9 mouse cellular contexts compared by ENCODE assay signal in genomic region chr11:78345801-78346200, GRCm38 (mm10). TPM values are rescaled to one million over a fixed set of nuclear protein-coding genes. Genes with fewer than 3 reads are reported as not detected.
A peak's percentile ranks its signal among the peaks of the same experiment; 100 is the strongest.
DNase-seq lines count a peak whose midpoint lies in the region; ATAC-seq and TF ChIP-seq lines count a peak whose summit lies in the region.
"Had no signal": no experiment of that assay in that cellular context is flagged by ENCODE, and none has a peak within 500 bp of the region (broad histone marks: within the 10 kb centered on the region; RNA-seq: fewer than 3 reads in every experiment).

No protein-coding gene starts in this region.

- no peaks in the 10 kb centered on the region for H3K27me3 ChIP-seq in intestine, embryonic 15.5 days (replicated peaks)
- no peaks in the 10 kb centered on the region for H3K27me3 ChIP-seq in intestine, postnatal 0 days (replicated peaks; ENCODE audit: control insufficient read depth, insufficient read depth, low read length)
- no peaks in the 10 kb centered on the region for H3K27me3 ChIP-seq in embryonic facial prominence, embryonic 15.5 days
- no peaks in the 10 kb centered on the region for H3K27me3 ChIP-seq in thymus, adult 2 months (ENCODE audit: control insufficient read depth, insufficient read depth, low read length)

- 0 out of 2 replicates have a peak overlapping the region, but pooled peaks have one; percentile 33 for H3K27ac ChIP-seq in intestine, embryonic 15.5 days
- H3K27ac ChIP-seq in intestine, postnatal 0 days (ENCODE audit: low read depth, low read length): no peak overlapping the region
- H3K27ac ChIP-seq in embryonic facial prominence, embryonic 15.5 days (replicated peaks): 0 out of 2 replicates have a peak overlapping the region, but pooled peaks have one; percentile 8
- peak overlapping the region; percentile 11; the same call in 1 of the 2 replicates for H3K27ac ChIP-seq in thymus, adult 2 months (ENCODE audit: control insufficient read depth, insufficient read depth, low read length)

- no peaks in the 10 kb centered on the region for H3K9me3 ChIP-seq in intestine, embryonic 15.5 days
- no peaks in the 10 kb centered on the region for H3K9me3 ChIP-seq in intestine, postnatal 0 days (ENCODE audit: control insufficient read depth)
- no peaks in the 10 kb centered on the region for H3K9me3 ChIP-seq in embryonic facial prominence, embryonic 15.5 days (replicated peaks)

- peak overlapping the region; percentile 92; the same call in 1 of the 2 replicates for H3K4me2 ChIP-seq in intestine, embryonic 15.5 days (replicated peaks)
- H3K4me2 ChIP-seq in intestine, postnatal 0 days (replicated peaks; ENCODE audit: low read depth): no peak overlapping the region
- H3K4me2 ChIP-seq in embryonic facial prominence, embryonic 15.5 days (replicated peaks): no peak overlapping the region

- no peak for TF ChIP-seq POLR2A in thymus, adult 2 months (IDR thresholded peaks at IDR 0.05; ENCODE audit: control insufficient read depth, extremely low read depth, insufficient read depth, low read length, poor library complexity)

- peak; percentile 63 for DNase-seq in lung, postnatal 25 days (ENCODE audit: low spot score)
- peak; percentile 53 for DNase-seq in thymus, adult 2 months
- DNase-seq in layer of hippocampus, postnatal 14 days (ENCODE audit: low spot score in 2 of 2): no peak
- DNase-seq in urinary bladder, postnatal 36 days (ENCODE audit: low spot score in 2 of 2): no peak
- no peak for DNase-seq in urinary bladder, adult 18-20 months (ENCODE audit: low spot score in 2 of 2)

- H3K4me1 ChIP-seq in intestine, embryonic 15.5 days (replicated peaks): peaks cover 45% of the 10 kb centered on the region
- peaks cover 12% of the 10 kb centered on the region; the same call in 1 of the 2 replicates for H3K4me1 ChIP-seq in intestine, postnatal 0 days (replicated peaks; ENCODE audit: control insufficient read depth, insufficient read depth, low read length)
- H3K4me1 ChIP-seq in embryonic facial prominence, embryonic 15.5 days: peaks cover 44% of the 10 kb centered on the region
- H3K4me1 ChIP-seq in thymus, adult 2 months (replicated peaks; ENCODE audit: control insufficient read depth, insufficient read depth, low read length): peaks cover 29% of the 10 kb centered on the region

- H3K36me3 ChIP-seq in intestine, embryonic 15.5 days: no peaks in the 10 kb centered on the region
- peaks cover 19% of the 10 kb centered on the region; the same call in 1 of the 2 replicates for H3K36me3 ChIP-seq in intestine, postnatal 0 days (ENCODE audit: control insufficient read depth, insufficient read depth)
- H3K36me3 ChIP-seq in embryonic facial prominence, embryonic 15.5 days: peaks cover 18% of the 10 kb centered on the region
- no peaks in the 10 kb centered on the region for H3K36me3 ChIP-seq in thymus, adult 2 months (ENCODE audit: control insufficient read depth, insufficient read depth, low read length)

- TF ChIP-seq CTCF in intestine, postnatal 0 days (IDR thresholded peaks at IDR 0.05; ENCODE audit: low read depth): no peak
- no peak for TF ChIP-seq CTCF in thymus, adult 2 months (IDR thresholded peaks at IDR 0.05; ENCODE audit: borderline replicate concordance, control insufficient read depth, extremely low read depth, insufficient read depth, low read length, poor library complexity)

- H3K9ac ChIP-seq in intestine, embryonic 15.5 days: peak overlapping the region; percentile 23; the same call in 1 of the 2 replicates
- no peak overlapping the region for H3K9ac ChIP-seq in intestine, postnatal 0 days (ENCODE audit: low read depth, low read length)
- no peak overlapping the region for H3K9ac ChIP-seq in embryonic facial prominence, embryonic 15.5 days

- 69% methylated on average over 7 of the region's 7 CpGs for WGBS in intestine, embryonic 15.5 days
- 76% methylated on average over 7 of the region's 7 CpGs for WGBS in intestine, postnatal 0 days
- WGBS in embryonic facial prominence, embryonic 15.5 days: 71% methylated on average over 7 of the region's 7 CpGs
- WGBS in thymus, adult 2 months: 10% methylated on average over 7 of the region's 7 CpGs

- no peak overlapping the region for H3K4me3 ChIP-seq in intestine, embryonic 15.5 days (replicated peaks)
- H3K4me3 ChIP-seq in intestine, postnatal 0 days (ENCODE audit: low read depth, low read length): no peak overlapping the region
- H3K4me3 ChIP-seq in embryonic facial prominence, embryonic 15.5 days (replicated peaks): no peak overlapping the region
- H3K4me3 ChIP-seq in thymus, adult 2 months (ENCODE audit: control insufficient read depth, insufficient read depth, low read length): no peak overlapping the region
- H3K4me3 ChIP-seq: myocyte had no signal

- ATAC-seq in intestine, embryonic 15.5 days: no peak
- ATAC-seq in intestine, postnatal 0 days: no peak
- no peak for ATAC-seq in embryonic facial prominence, embryonic 15.5 days (ENCODE audit: insufficient number of reproducible peaks, low FRiP score, low TSS enrichment, low read depth)

RNA-seq across cellular contexts. Expression of gene Unc119, which starts 2.5 kb away (rescaled TPM):
- 33.5 and 34.6 TPM in 2 replicates for polyA plus RNA-seq in intestine, embryonic 15.5 days (2015; fragmentation: Nextera tagmentation; extraction: Ambion mirVana)
- polyA plus RNA-seq in intestine, postnatal 0 days (2015; fragmentation: Nextera tagmentation; extraction: Ambion mirVana): 26.9 and 28.4 TPM in 2 replicates
- 46.9 and 54.2 TPM in 2 replicates for polyA plus RNA-seq in embryonic facial prominence, embryonic 15.5 days (2015; fragmentation: Nextera tagmentation; extraction: Ambion mirVana)
- polyA plus RNA-seq in thymus, adult 2 months (2012; rRNA removed): 31.1 and 42.0 TPM in 2 replicates
- 10 to 100 TPM; 27.6 to 32.2 TPM for total RNA-seq in layer of hippocampus, postnatal 14 days (2021)

RNA-seq across cellular contexts. Expression of gene Pigs, which starts 17.6 kb away (rescaled TPM):
- polyA plus RNA-seq in intestine, embryonic 15.5 days (2015; fragmentation: Nextera tagmentation; extraction: Ambion mirVana): 78.6 and 85.0 TPM in 2 replicates
- 58.6 and 60.8 TPM in 2 replicates for polyA plus RNA-seq in intestine, postnatal 0 days (2015; fragmentation: Nextera tagmentation; extraction: Ambion mirVana)
- 78.0 and 84.9 TPM in 2 replicates for polyA plus RNA-seq in embryonic facial prominence, embryonic 15.5 days (2015; fragmentation: Nextera tagmentation; extraction: Ambion mirVana)
- 88.3 and 95.0 TPM in 2 replicates for polyA plus RNA-seq in thymus, adult 2 months (2012; rRNA removed)
- total RNA-seq in layer of hippocampus, postnatal 14 days (2021): 10 to 100 TPM; 70.8 to 76.7 TPM

RNA-seq across cellular contexts. Expression of gene Aldoc, which starts 23.0 kb away (rescaled TPM):
- 23.1 and 29.0 TPM in 2 replicates for polyA plus RNA-seq in intestine, embryonic 15.5 days (2015; fragmentation: Nextera tagmentation; extraction: Ambion mirVana)
- polyA plus RNA-seq in intestine, postnatal 0 days (2015; fragmentation: Nextera tagmentation; extraction: Ambion mirVana): 9.3 and 9.4 TPM in 2 replicates
- polyA plus RNA-seq in embryonic facial prominence, embryonic 15.5 days (2015; fragmentation: Nextera tagmentation; extraction: Ambion mirVana): 30.1 and 36.8 TPM in 2 replicates
- 2.4 and 3.0 TPM in 2 replicates for polyA plus RNA-seq in thymus, adult 2 months (2012; rRNA removed)
- 100 to 1,000 TPM; 663 to 756 TPM for total RNA-seq in layer of hippocampus, postnatal 14 days (2021)

RNA-seq across cellular contexts. Expression of gene Foxn1, which starts 40.6 kb away (rescaled TPM):
- not detected in 2 replicates for polyA plus RNA-seq in intestine, embryonic 15.5 days (2015; fragmentation: Nextera tagmentation; extraction: Ambion mirVana)
- polyA plus RNA-seq in intestine, postnatal 0 days (2015; fragmentation: Nextera tagmentation; extraction: Ambion mirVana): not detected in 2 replicates
- 4.2 and 4.6 TPM in 2 replicates for polyA plus RNA-seq in embryonic facial prominence, embryonic 15.5 days (2015; fragmentation: Nextera tagmentation; extraction: Ambion mirVana)
- polyA plus RNA-seq in thymus, adult 2 months (2012; rRNA removed): 27.0 and 31.3 TPM in 2 replicates
- total RNA-seq in layer of hippocampus, postnatal 14 days (2021): not detected

RNA-seq across cellular contexts. Expression of gene Spag5, which starts 44.5 kb away (rescaled TPM):
- polyA plus RNA-seq in intestine, embryonic 15.5 days (2015; fragmentation: Nextera tagmentation; extraction: Ambion mirVana): 26.8 and 28.3 TPM in 2 replicates
- polyA plus RNA-seq in intestine, postnatal 0 days (2015; fragmentation: Nextera tagmentation; extraction: Ambion mirVana): 4.5 and 4.6 TPM in 2 replicates
- 29.2 and 30.3 TPM in 2 replicates for polyA plus RNA-seq in embryonic facial prominence, embryonic 15.5 days (2015; fragmentation: Nextera tagmentation; extraction: Ambion mirVana)
- polyA plus RNA-seq in thymus, adult 2 months (2012; rRNA removed): 46.1 and 52.7 TPM in 2 replicates
- total RNA-seq in layer of hippocampus, postnatal 14 days (2021): 1 to 10 TPM; 5.0 to 6.6 TPM

Comparison
In these comparisons a context has a peak if more than half of its experiments do, and no peak if none do; other contexts are left out.
1. DNase-seq: peak in lung, postnatal 25 days (single experiment) and thymus, adult 2 months (single experiment); none in layer of hippocampus, postnatal 14 days (0 of 2), urinary bladder, postnatal 36 days (0 of 2) and urinary bladder, adult 18-20 months (0 of 2).